ENCODE assay signal across 29 mouse cellular contexts in genomic region chr1:136711243-136711642, GRCm38 (mm10).
DNase-seq lines count a peak whose midpoint lies in the region; ATAC-seq and TF ChIP-seq lines count a peak whose summit lies in the region.
"Had no signal": no experiment of that assay in that cellular context is flagged by ENCODE, and none has a peak within 500 bp of the region (broad histone marks: within the 10 kb centered on the region; RNA-seq: fewer than 3 reads in every experiment).

No protein-coding gene starts in this region.

- no peak for DNase-seq in kidney, postnatal 14 days
- no peak for DNase-seq in midbrain, embryonic 14.5 days
- no peak for DNase-seq in ES-E14 (ENCODE audit: low read depth, low spot score)
- no peak for DNase-seq in layer of hippocampus, postnatal 36 days
- DNase-seq: adrenal gland, adult 2 months; adrenal gland, postnatal 25 days; B cell, adult 2 months; cerebellum, adult 11-12 months; cerebellum, adult 8-10 months; cerebellum, postnatal 10 days; cerebellum, postnatal 36 days; embryo, embryonic 11 days; gastrocnemius, postnatal 10 days; gastrocnemius, postnatal 36 days; heart, postnatal 36 days had no signal

- H3K27me3 ChIP-seq in kidney, embryonic 15.5 days: peaks cover 15% of the 10 kb centered on the region; the same call in 1 of the 2 replicates
- H3K27me3 ChIP-seq in midbrain, embryonic 13.5 days: no peaks in the 10 kb centered on the region
- no peaks in the 10 kb centered on the region for H3K27me3 ChIP-seq in midbrain, embryonic 14.5 days (ENCODE audit: control insufficient read depth, insufficient read depth, low read length)
- H3K27me3 ChIP-seq in forebrain, embryonic 12.5 days: no peaks in the 10 kb centered on the region
- H3K27me3 ChIP-seq: CH12.LX; embryonic facial prominence, embryonic 13.5 days; forebrain, embryonic 13.5 days; hindbrain, embryonic 13.5 days; Patski had no signal

- H3K9ac ChIP-seq in kidney, embryonic 15.5 days: no peak overlapping the region
- H3K9ac ChIP-seq in midbrain, embryonic 13.5 days (replicated peaks): no peak overlapping the region
- no peak overlapping the region for H3K9ac ChIP-seq in midbrain, embryonic 14.5 days (replicated peaks; ENCODE audit: low read length)
- H3K9ac ChIP-seq in ES-E14 (ENCODE audit: insufficient read depth, low read depth, low read length, poor library complexity, severe bottlenecking): no peak overlapping the region
- H3K9ac ChIP-seq in forebrain, embryonic 12.5 days: no peak overlapping the region
- H3K9ac ChIP-seq: embryonic facial prominence, embryonic 13.5 days; forebrain, embryonic 13.5 days; hindbrain, embryonic 13.5 days had no signal

- H3K27ac ChIP-seq in kidney, embryonic 15.5 days: no peak overlapping the region
- H3K27ac ChIP-seq in midbrain, embryonic 13.5 days: no peak overlapping the region
- no peak overlapping the region for H3K27ac ChIP-seq in midbrain, embryonic 14.5 days (replicated peaks; ENCODE audit: low read depth, low read length)
- 0 out of 2 replicates have a peak overlapping the region, but pooled peaks have one; percentile 38 for H3K27ac ChIP-seq in ES-E14 (ENCODE audit: insufficient read depth, low read depth, low read length, poor library complexity, severe bottlenecking)
- H3K27ac ChIP-seq in forebrain, embryonic 12.5 days: no peak overlapping the region
- H3K27ac ChIP-seq: embryonic facial prominence, embryonic 10.5 days; embryonic facial prominence, embryonic 13.5 days; forebrain, embryonic 13.5 days; hindbrain, embryonic 10.5 days; hindbrain, embryonic 13.5 days had no signal

- no peak overlapping the region for H3K4me3 ChIP-seq in kidney, embryonic 15.5 days (replicated peaks)
- H3K4me3 ChIP-seq in midbrain, embryonic 13.5 days (replicated peaks): no peak overlapping the region
- no peak overlapping the region for H3K4me3 ChIP-seq in midbrain, embryonic 14.5 days (replicated peaks; ENCODE audit: low read depth, low read length)
- no peak overlapping the region for H3K4me3 ChIP-seq in ES-E14 (ENCODE audit: insufficient read depth in 1 of 2, low read depth in 1 of 2, low read length in 2 of 2, poor library complexity in 1 of 2, severe bottlenecking in 1 of 2)
- H3K4me3 ChIP-seq in forebrain, embryonic 12.5 days (replicated peaks): no peak overlapping the region
- H3K4me3 ChIP-seq: embryonic facial prominence, embryonic 10.5 days; embryonic facial prominence, embryonic 13.5 days; erythroblast, embryonic 14.5 days; forebrain, embryonic 13.5 days; hindbrain, embryonic 10.5 days; hindbrain, embryonic 13.5 days had no signal

- no peak overlapping the region for H3K4me2 ChIP-seq in kidney, embryonic 15.5 days
- H3K4me2 ChIP-seq in midbrain, embryonic 13.5 days (replicated peaks): no peak overlapping the region
- no peak overlapping the region for H3K4me2 ChIP-seq in midbrain, embryonic 14.5 days (ENCODE audit: low read length)
- no peak overlapping the region for H3K4me2 ChIP-seq in forebrain, embryonic 12.5 days
- H3K4me2 ChIP-seq: embryonic facial prominence, embryonic 13.5 days; forebrain, embryonic 13.5 days; heart, embryonic 11.5 days; hindbrain, embryonic 13.5 days had no signal

- H3K9me3 ChIP-seq in kidney, embryonic 15.5 days (replicated peaks): no peaks in the 10 kb centered on the region
- H3K9me3 ChIP-seq in midbrain, embryonic 13.5 days: no peaks in the 10 kb centered on the region
- no peaks in the 10 kb centered on the region for H3K9me3 ChIP-seq in midbrain, embryonic 14.5 days (ENCODE audit: control insufficient read depth, low read length)
- no peaks in the 10 kb centered on the region for H3K9me3 ChIP-seq in ES-E14 (ENCODE audit: control insufficient read depth, insufficient read depth, low read depth, low read length)
- no peaks in the 10 kb centered on the region for H3K9me3 ChIP-seq in forebrain, embryonic 12.5 days
- H3K9me3 ChIP-seq: embryonic facial prominence, embryonic 10.5 days; embryonic facial prominence, embryonic 13.5 days; forebrain, embryonic 13.5 days; hindbrain, embryonic 10.5 days; hindbrain, embryonic 13.5 days had no signal

- no peaks in the 10 kb centered on the region for H3K36me3 ChIP-seq in kidney, embryonic 15.5 days
- no peaks in the 10 kb centered on the region for H3K36me3 ChIP-seq in midbrain, embryonic 13.5 days
- no peaks in the 10 kb centered on the region for H3K36me3 ChIP-seq in midbrain, embryonic 14.5 days (ENCODE audit: control insufficient read depth, insufficient read depth, low read length)
- peaks cover 39% of the 10 kb centered on the region for H3K36me3 ChIP-seq in ES-E14 (ENCODE audit: control insufficient read depth, insufficient read depth, low read length, poor library complexity, severe bottlenecking)
- H3K36me3 ChIP-seq in forebrain, embryonic 12.5 days (replicated peaks): no peaks in the 10 kb centered on the region
- H3K36me3 ChIP-seq: embryonic facial prominence, embryonic 10.5 days; embryonic facial prominence, embryonic 13.5 days; hindbrain, embryonic 10.5 days; hindbrain, embryonic 13.5 days had no signal

- in situ Hi-C loops in ES-E14 (cut with MboI; ENCODE audit: low sequenced_read_pairs in 2 of 2, unreplicated experiment in 2 of 2): no loop called here

- H3K4me1 ChIP-seq in kidney, embryonic 15.5 days: peaks cover 12% of the 10 kb centered on the region
- H3K4me1 ChIP-seq in midbrain, embryonic 13.5 days (replicated peaks): peaks cover 4% of the 10 kb centered on the region
- 0 out of 2 replicates have a peak, but pooled peaks cover 4% of the 10 kb centered on the region for H3K4me1 ChIP-seq in midbrain, embryonic 14.5 days (ENCODE audit: control insufficient read depth, insufficient read depth, low read length)
- peaks cover 0 to 19% of the 10 kb centered on the region in 2 experiments; a peak in 1 of 4 replicates for H3K4me1 ChIP-seq in ES-E14 (ENCODE audit: control insufficient read depth in 2 of 2, insufficient read depth in 2 of 2, low read length in 2 of 2, poor library complexity in 1 of 2)
- H3K4me1 ChIP-seq in forebrain, embryonic 12.5 days: peaks cover 5% of the 10 kb centered on the region
- H3K4me1 ChIP-seq: embryonic facial prominence, embryonic 13.5 days had no signal

- 0 out of 2 replicates have a peak, but pooled peaks have one; percentile 22 for ATAC-seq in kidney, embryonic 15.5 days (replicated peaks; ENCODE audit: low FRiP score)
- ATAC-seq in midbrain, embryonic 13.5 days: peak; percentile 30; the same call in 1 of the 2 replicates
- no peak for ATAC-seq in midbrain, embryonic 14.5 days (ENCODE audit: low FRiP score, low TSS enrichment)
- no peak for ATAC-seq in forebrain, embryonic 12.5 days (ENCODE audit: low FRiP score)
- ATAC-seq: forebrain, embryonic 13.5 days; forebrain, embryonic 16.5 days; hindbrain, embryonic 16.5 days; Patski had no signal

- WGBS in kidney, embryonic 15.5 days: 83% methylated on average over 7 of the region's 7 CpGs
- WGBS in midbrain, embryonic 13.5 days: 79% methylated on average over 7 of the region's 7 CpGs
- WGBS in midbrain, embryonic 14.5 days: 76% methylated on average over 7 of the region's 7 CpGs
- 84% methylated on average over 7 of the region's 7 CpGs for WGBS in forebrain, embryonic 12.5 days

TF ChIP-seq in ES-E14, 5 proteins besides CTCF, POLR2A, EP300 and RAD21:
- TF ChIP-seq ZNF384 (IDR thresholded peaks at IDR 0.05; ENCODE audit: low read depth, low read length): no peak
- no peak for TF ChIP-seq MAFK (IDR thresholded peaks at IDR 0.05; ENCODE audit: insufficient read depth, low read depth, low read length)
- no peak for TF ChIP-seq CHD2 (IDR thresholded peaks at IDR 0.05; ENCODE audit: low read depth, low read length)
- no peak for TF ChIP-seq HCFC1 (IDR thresholded peaks at IDR 0.05; ENCODE audit: borderline replicate concordance, insufficient read depth, low read length)

Comparison
In these comparisons a context has a peak if more than half of its experiments do, and no peak if none do; other contexts are left out.
1. ATAC-seq: peak in kidney, embryonic 15.5 days (single experiment) and midbrain, embryonic 13.5 days (single experiment); none in midbrain, embryonic 14.5 days (single experiment) and forebrain, embryonic 12.5 days (single experiment).